Mouse (Mus musculus): ENCODE data around the gene Mcpt1. TPM values are rescaled to one million over a fixed set of nuclear protein-coding genes. Genes with fewer than 3 reads are reported as not detected.
"Not testable (repeated sequence)": the region's sequence is repeated elsewhere in the genome, so short reads cannot be mapped to it uniquely, and the experiment has no call there.

Mcpt1 gene
- polyA plus RNA-seq, 1 experiment from 2014 or later, result not detected

DNA sequence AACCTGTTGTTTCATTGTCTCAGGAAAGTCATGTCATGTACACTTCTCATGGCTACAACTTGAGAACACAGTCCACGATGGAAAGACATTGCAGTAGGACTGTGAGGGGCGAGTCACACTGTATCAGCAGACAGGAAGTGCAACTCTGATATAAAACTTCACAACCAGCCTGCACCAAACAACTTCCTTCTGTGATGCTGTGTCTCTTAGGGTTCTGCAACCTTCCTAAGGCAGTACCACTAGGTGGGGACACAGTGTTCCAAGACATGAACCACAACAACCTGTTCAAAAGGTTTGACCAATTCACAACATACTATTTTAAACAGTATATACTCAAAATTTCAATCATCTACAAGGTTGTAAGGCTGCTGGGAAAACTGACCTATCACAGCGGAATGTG is 37.6 kb downstream of the Mcpt1 start:
- Histone ChIP-seq H3K9me3 (ENCODE audit: control insufficient read depth, low read length) (no peaks in the 10 kb centered on the region), H3K27me3 (ENCODE audit: control insufficient read depth, insufficient read depth, low read length) (no peaks in the 10 kb centered on the region), H3K36me3 (ENCODE audit: control insufficient read depth, insufficient read depth, low read length) (no peaks in the 10 kb centered on the region), H3K27ac (ENCODE audit: low read depth, low read length) (no peak overlapping the region), H3K4me3 (ENCODE audit: low read length) (no peak overlapping the region), H3K4me2 (replicated peaks; ENCODE audit: low read depth, low read length) (no peak overlapping the region), H3K9ac (ENCODE audit: low read depth, low read length) (no peak overlapping the region), H3K4me1 (ENCODE audit: control insufficient read depth, insufficient read depth, low read length) (no peaks in the 10 kb centered on the region)
- WGBS, result 87% methylated on average over 3 of the region's 3 CpGs
- no peak for ATAC-seq (ENCODE audit: low FRiP score, low TSS enrichment)

- no peaks in the 10 kb centered on the region for H3K36me3 ChIP-seq (ENCODE audit: control insufficient read depth, insufficient read depth, low read length)
- H3K4me2 ChIP-seq (replicated peaks; ENCODE audit: low read depth, low read length), result no peak overlapping the region
- H3K4me1 ChIP-seq (ENCODE audit: control insufficient read depth, insufficient read depth, low read length), result no peaks in the 10 kb centered on the region
- no peak overlapping the region for H3K27ac ChIP-seq (ENCODE audit: low read depth, low read length)
- no peaks in the 10 kb centered on the region for H3K9me3 ChIP-seq (ENCODE audit: control insufficient read depth, low read length)
- no peak overlapping the region for H3K9ac ChIP-seq (ENCODE audit: low read depth, low read length)
- no peak overlapping the region for H3K4me3 ChIP-seq (ENCODE audit: low read length)
- no peaks in the 10 kb centered on the region for H3K27me3 ChIP-seq (ENCODE audit: control insufficient read depth, insufficient read depth, low read length)
- ATAC-seq (ENCODE audit: low FRiP score, low TSS enrichment), result no peak
- 89% methylated on average over 4 of the region's 4 CpGs for WGBS
These were observed 40.0 kb downstream of the Mcpt1 start for GRCm38 (mm10) chr14:56057722-56058121.

- not testable (repeated sequence) for H3K4me3 ChIP-seq (ENCODE audit: low read length)
- WGBS, result 74% methylated on average over 3 of the region's 3 CpGs
These were observed 44.4 kb downstream of the Mcpt1 start, which contains the start of gene Mcpt4 for GRCm38 (mm10) chr14:56062213-56062612. Gene Mcpt4, minus strand, starts transcription at chr14:56062313.

More at GRCm38 (mm10) chr14:56062213-56062612, 44.4 kb downstream of the Mcpt1 start, which contains the start of gene Mcpt4:
- not testable (repeated sequence) for H3K9ac ChIP-seq (ENCODE audit: low read depth, low read length); ATAC-seq (ENCODE audit: low FRiP score, low TSS enrichment); H3K27me3 ChIP-seq (ENCODE audit: control insufficient read depth, insufficient read depth, low read length); H3K4me2 ChIP-seq (replicated peaks; ENCODE audit: low read depth, low read length); H3K27ac ChIP-seq (ENCODE audit: low read depth, low read length); H3K4me1 ChIP-seq (ENCODE audit: control insufficient read depth, insufficient read depth, low read length); H3K36me3 ChIP-seq (ENCODE audit: control insufficient read depth, insufficient read depth, low read length); H3K9me3 ChIP-seq (ENCODE audit: control insufficient read depth, low read length)

Other genes with a start within 250 kb of the Mcpt1 start
- 7.8 and 10.4 TPM in 2 replicates for gene Adcy4, start 233.9 kb upstream of the Mcpt1 start, polyA plus RNA-seq (2014; fragmentation: Nextera tagmentation; extraction: Ambion mirVana)
- 38.1 and 43.3 TPM in 2 replicates for gene Ripk3, start 229.1 kb upstream of the Mcpt1 start, polyA plus RNA-seq (2014; fragmentation: Nextera tagmentation; extraction: Ambion mirVana)
- 26.3 and 33.8 TPM in 2 replicates for gene Nfatc4, start 194.8 kb upstream of the Mcpt1 start, polyA plus RNA-seq (2014; fragmentation: Nextera tagmentation; extraction: Ambion mirVana)
- gene Nynrin, start 164.0 kb upstream of the Mcpt1 start, polyA plus RNA-seq (2014; fragmentation: Nextera tagmentation; extraction: Ambion mirVana), result 11.0 and 15.6 TPM in 2 replicates
- 0.23 and 0.31 TPM in 2 replicates for gene Cbln3, start 133.6 kb upstream of the Mcpt1 start, polyA plus RNA-seq (2014; fragmentation: Nextera tagmentation; extraction: Ambion mirVana)
- 7.0 and 9.7 TPM in 2 replicates for gene Khnyn, start 133.0 kb upstream of the Mcpt1 start, polyA plus RNA-seq (2014; fragmentation: Nextera tagmentation; extraction: Ambion mirVana)
- 61.3 and 64.7 TPM in 2 replicates for gene Sdr39u1, start 117.7 kb upstream of the Mcpt1 start, polyA plus RNA-seq (2014; fragmentation: Nextera tagmentation; extraction: Ambion mirVana)
- gene Cma1, start 73.3 kb upstream of the Mcpt1 start, polyA plus RNA-seq (2014; fragmentation: Nextera tagmentation; extraction: Ambion mirVana), result 0.30 and 1.1 TPM in 2 replicates
- gene Cma2, start 67.0 kb upstream of the Mcpt1 start, polyA plus RNA-seq (2014; fragmentation: Nextera tagmentation; extraction: Ambion mirVana), result not detected in 2 replicates
- not detected in 2 replicates for gene Mcpt9, start 12.5 kb downstream of the Mcpt1 start, polyA plus RNA-seq (2014; fragmentation: Nextera tagmentation; extraction: Ambion mirVana)
- not detected in 2 replicates for gene Mcpt2, start 24.1 kb downstream of the Mcpt1 start, polyA plus RNA-seq (2014; fragmentation: Nextera tagmentation; extraction: Ambion mirVana)
- gene Mcpt4, start 44.3 kb downstream of the Mcpt1 start, polyA plus RNA-seq (2014; fragmentation: Nextera tagmentation; extraction: Ambion mirVana), result not detected in 2 replicates
- 0.40 and 0.53 TPM in 2 replicates for gene Mcpt8, start 67.3 kb downstream of the Mcpt1 start, polyA plus RNA-seq (2014; fragmentation: Nextera tagmentation; extraction: Ambion mirVana)
- not detected in 2 replicates for gene Ctsg, start 84.6 kb downstream of the Mcpt1 start, polyA plus RNA-seq (2014; fragmentation: Nextera tagmentation; extraction: Ambion mirVana)
- gene Gzme, start 102.7 kb downstream of the Mcpt1 start, polyA plus RNA-seq (2014; fragmentation: Nextera tagmentation; extraction: Ambion mirVana), result not detected in 2 replicates
- not detected in 2 replicates for gene Gzmd, start 114.6 kb downstream of the Mcpt1 start, polyA plus RNA-seq (2014; fragmentation: Nextera tagmentation; extraction: Ambion mirVana)
- not detected in 2 replicates for gene Gzmg, start 141.6 kb downstream of the Mcpt1 start, polyA plus RNA-seq (2014; fragmentation: Nextera tagmentation; extraction: Ambion mirVana)
- not detected in 2 replicates for gene Gzmn, start 156.6 kb downstream of the Mcpt1 start, polyA plus RNA-seq (2014; fragmentation: Nextera tagmentation; extraction: Ambion mirVana)
- not detected in 2 replicates for gene Gzmf, start 193.4 kb downstream of the Mcpt1 start, polyA plus RNA-seq (2014; fragmentation: Nextera tagmentation; extraction: Ambion mirVana)
- not detected in 2 replicates for gene Gzmc, start 216.7 kb downstream of the Mcpt1 start, polyA plus RNA-seq (2014; fragmentation: Nextera tagmentation; extraction: Ambion mirVana)
- 0.19 TPM in 1 of 2 replicates, not detected in the other for gene Gzmb, start 244.3 kb downstream of the Mcpt1 start, polyA plus RNA-seq (2014; fragmentation: Nextera tagmentation; extraction: Ambion mirVana)